Mouse (Mus musculus): Measurements from ENCODE around the gene Lhfpl4. TPM values are rescaled to one million over a fixed set of nuclear protein-coding genes. Genes with fewer than 3 reads are reported as not detected.
A peak's percentile ranks its signal among the peaks of the same experiment; 100 is the strongest.

The Lhfpl4 gene
- polyA plus RNA-seq, 1 experiment from 2014 or later, result 0.22 TPM

DNA sequence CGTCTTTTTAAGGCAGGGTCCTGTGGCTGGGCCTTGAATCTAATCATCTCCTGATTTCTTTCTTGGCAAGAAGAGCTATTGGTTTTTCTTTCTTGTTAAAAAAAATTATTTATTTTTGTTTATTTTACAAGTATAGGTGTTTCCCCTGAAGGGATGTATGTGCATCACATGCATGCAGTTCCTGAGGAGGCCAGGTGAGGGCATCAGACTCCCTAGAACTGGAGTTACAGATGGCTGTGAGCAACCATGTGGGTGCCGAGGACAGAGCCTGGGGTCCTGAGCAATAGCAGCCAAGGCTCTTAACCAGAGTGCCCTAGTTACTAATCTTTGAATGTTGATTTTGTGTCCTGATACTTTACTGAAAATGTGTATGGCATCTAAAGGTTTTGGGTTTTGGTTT, 21.1 kb upstream of the Lhfpl4 start:
- Histone ChIP-seq H3K4me1 (ENCODE audit: control insufficient read depth in 2 of 2, insufficient read depth in 2 of 2, low read length in 2 of 2) (no peaks in the 10 kb centered on the region), H3K27ac (replicated peaks in 1 of 2; ENCODE audit: control insufficient read depth in 1 of 2, insufficient read depth in 1 of 2, low read depth in 2 of 2, low read length in 2 of 2) (no peak overlapping the region), H3K4me2 (ENCODE audit: low read length) (no peak overlapping the region), H3K4me3 (ENCODE audit: control insufficient read depth in 1 of 2, insufficient read depth in 1 of 2, low read depth in 1 of 2, low read length in 2 of 2) (no peak overlapping the region), H3K27me3 (ENCODE audit: control insufficient read depth, insufficient read depth, low read length) (no peaks in the 10 kb centered on the region), H3K9me3 (ENCODE audit: control insufficient read depth, low read length) (no peaks in the 10 kb centered on the region), H3K9ac (ENCODE audit: low read length) (no peak overlapping the region), H3K36me3 (ENCODE audit: control insufficient read depth, insufficient read depth, low read length) (no peaks in the 10 kb centered on the region)
- ATAC-seq (ENCODE audit: insufficient number of reproducible peaks, insufficient read depth, low FRiP score, low read depth), result no peak
- 44% methylated on average over 2 of the region's 2 CpGs for WGBS

- WGBS, result 11% methylated on average over 9 of the region's 9 CpGs
- Histone ChIP-seq H3K27me3 (ENCODE audit: control insufficient read depth, insufficient read depth, low read length) (peaks cover 50% of the 10 kb centered on the region), H3K36me3 (ENCODE audit: control insufficient read depth, insufficient read depth, low read length) (no peaks in the 10 kb centered on the region)
Measured at GRCm38 (mm10) chr6:113195596-113195992, 410 bp upstream of the Lhfpl4 start.

DNA sequence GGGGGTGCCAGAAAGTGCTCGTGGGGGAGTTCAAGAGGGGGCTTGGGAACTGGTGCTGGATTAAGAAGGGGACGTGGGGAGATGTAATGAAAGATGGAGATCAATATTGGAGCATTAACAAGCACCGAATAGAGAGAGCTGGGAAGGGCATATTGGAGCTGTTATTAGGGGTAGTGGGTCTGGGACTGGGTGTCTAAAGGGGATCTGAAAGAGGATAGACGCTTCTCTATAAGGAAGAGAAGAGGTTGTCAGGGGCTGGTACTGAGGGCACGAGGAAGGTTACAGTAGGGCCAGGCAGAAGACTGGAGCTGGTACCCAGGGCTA, 705 bp downstream of the Lhfpl4 start:
- Histone ChIP-seq H3K27me3 (ENCODE audit: control insufficient read depth, insufficient read depth, low read length) (peaks cover 50% of the 10 kb centered on the region), H3K4me3 (ENCODE audit: control insufficient read depth in 1 of 2, insufficient read depth in 1 of 2, low read depth in 1 of 2, low read length in 2 of 2) (peak overlapping the region in 1 of 2 experiments; percentile 42; a peak in 1 of 4 replicates), H3K4me1 (ENCODE audit: control insufficient read depth in 2 of 2, insufficient read depth in 2 of 2, low read length in 2 of 2) (no peaks in the 10 kb centered on the region), H3K4me2 (ENCODE audit: low read length) (peak overlapping the region; percentile 75), H3K36me3 (ENCODE audit: control insufficient read depth, insufficient read depth, low read length) (no peaks in the 10 kb centered on the region), H3K9ac (ENCODE audit: low read length) (no peak overlapping the region), H3K9me3 (ENCODE audit: control insufficient read depth, low read length) (no peaks in the 10 kb centered on the region), H3K27ac (replicated peaks in 1 of 2; ENCODE audit: control insufficient read depth in 1 of 2, insufficient read depth in 1 of 2, low read depth in 2 of 2, low read length in 2 of 2) (no peak overlapping the region)
- 6% methylated on average over 5 of the region's 5 CpGs for WGBS
- no peak for ATAC-seq (ENCODE audit: insufficient number of reproducible peaks, insufficient read depth, low FRiP score, low read depth)

More at GRCm38 (mm10) chr6:113195596-113195992, 410 bp upstream of the Lhfpl4 start:
- Histone ChIP-seq H3K4me1 (ENCODE audit: control insufficient read depth in 2 of 2, insufficient read depth in 2 of 2, low read length in 2 of 2) (no peaks in the 10 kb centered on the region), H3K9me3 (ENCODE audit: control insufficient read depth, low read length) (no peaks in the 10 kb centered on the region), H3K27ac (replicated peaks in 1 of 2; ENCODE audit: control insufficient read depth in 1 of 2, insufficient read depth in 1 of 2, low read depth in 2 of 2, low read length in 2 of 2) (no peak overlapping the region), H3K9ac (ENCODE audit: low read length) (no peak overlapping the region), H3K4me2 (ENCODE audit: low read length) (peak overlapping the region; percentile 75), H3K4me3 (ENCODE audit: control insufficient read depth in 1 of 2, insufficient read depth in 1 of 2, low read depth in 1 of 2, low read length in 2 of 2) (peak overlapping the region; percentile 42 to 45; a peak in 3 of 4 replicates)
- ATAC-seq (ENCODE audit: insufficient number of reproducible peaks, insufficient read depth, low FRiP score, low read depth), result no peak

DNA sequence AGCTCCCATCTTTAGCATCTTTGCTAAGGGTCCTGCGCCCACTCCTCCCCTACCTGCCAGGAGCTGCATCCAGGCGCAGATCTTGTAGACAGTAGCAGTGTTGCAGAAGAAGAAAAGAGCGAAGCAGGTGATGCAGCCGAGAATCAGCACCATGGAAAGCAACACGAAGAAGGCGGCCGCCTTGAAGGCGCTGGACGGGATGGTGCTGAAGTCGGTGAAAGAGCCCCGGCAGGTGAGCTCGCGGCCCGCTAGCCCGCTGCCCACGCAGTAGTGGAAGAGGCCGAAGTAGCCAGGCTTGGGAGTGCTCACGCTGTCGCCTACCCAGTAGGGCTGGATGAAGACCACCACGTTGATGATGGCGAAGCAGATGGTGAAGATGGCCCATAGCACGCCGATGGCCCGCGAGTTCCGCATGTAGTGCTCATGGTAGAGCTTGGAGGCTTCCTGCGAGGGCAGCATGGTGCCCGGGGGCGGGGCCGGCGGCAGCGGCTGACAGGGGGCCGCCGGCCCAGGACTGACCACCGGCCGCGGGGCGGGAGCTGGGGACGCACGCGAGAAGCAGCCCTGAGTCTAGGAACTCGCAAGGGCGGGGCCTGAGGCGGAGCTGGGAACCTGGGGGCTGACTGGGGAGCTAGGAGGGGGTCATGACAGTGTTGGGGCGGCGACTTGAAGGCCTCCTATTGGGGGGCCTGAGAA, 1.3 kb downstream of the Lhfpl4 start:
- Histone ChIP-seq H3K4me1 (ENCODE audit: control insufficient read depth in 2 of 2, insufficient read depth in 2 of 2, low read length in 2 of 2) (no peaks in the 10 kb centered on the region), H3K9me3 (ENCODE audit: control insufficient read depth, low read length) (no peaks in the 10 kb centered on the region), H3K36me3 (ENCODE audit: control insufficient read depth, insufficient read depth, low read length) (no peaks in the 10 kb centered on the region), H3K4me3 (ENCODE audit: control insufficient read depth in 1 of 2, insufficient read depth in 1 of 2, low read depth in 1 of 2, low read length in 2 of 2) (no peak overlapping the region), H3K4me2 (ENCODE audit: low read length) (peak overlapping the region; percentile 18; the same call in 1 of the 2 replicates), H3K27me3 (ENCODE audit: control insufficient read depth, insufficient read depth, low read length) (peaks cover 50% of the 10 kb centered on the region), H3K27ac (replicated peaks in 1 of 2; ENCODE audit: control insufficient read depth in 1 of 2, insufficient read depth in 1 of 2, low read depth in 2 of 2, low read length in 2 of 2) (no peak overlapping the region), H3K9ac (ENCODE audit: low read length) (no peak overlapping the region)
- 4% methylated on average over 46 of the region's 46 CpGs for WGBS
- ATAC-seq (ENCODE audit: insufficient number of reproducible peaks, insufficient read depth, low FRiP score, low read depth), result no peak

DNA sequence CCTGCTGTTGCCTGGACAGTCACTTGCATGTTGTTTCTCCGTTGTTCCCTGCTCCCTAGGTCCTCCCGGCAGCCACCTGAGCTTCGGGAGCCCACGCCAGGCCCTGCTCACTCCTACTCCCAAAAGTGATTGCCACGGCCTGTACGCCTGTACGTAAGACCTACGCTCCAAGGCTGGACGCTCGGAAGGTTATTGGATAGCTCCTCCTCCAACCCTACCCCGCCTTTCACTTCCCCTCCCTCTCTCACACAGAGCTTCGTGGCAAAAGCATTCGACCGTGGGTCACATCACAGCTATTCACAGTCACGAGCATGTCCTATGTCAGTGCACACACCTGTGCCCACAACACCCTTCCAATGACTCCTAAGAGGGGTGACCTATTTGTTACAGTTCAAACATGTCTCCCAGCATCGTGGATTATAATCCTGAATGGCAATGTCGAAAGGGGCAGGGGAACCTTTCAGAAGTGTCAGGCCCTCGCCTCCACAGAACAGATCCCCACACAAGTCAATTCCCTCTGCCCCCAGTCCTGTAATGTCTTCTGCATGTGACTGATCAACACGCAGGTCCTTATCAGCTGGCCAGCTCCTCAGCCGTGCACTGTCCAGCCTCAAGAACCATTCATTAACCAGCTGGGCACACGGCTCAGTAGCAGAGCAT, 10.2 kb downstream of the Lhfpl4 start:
- Histone ChIP-seq H3K4me1 (ENCODE audit: control insufficient read depth in 2 of 2, insufficient read depth in 2 of 2, low read length in 2 of 2) (no peaks in the 10 kb centered on the region), H3K9me3 (ENCODE audit: control insufficient read depth, low read length) (no peaks in the 10 kb centered on the region), H3K36me3 (ENCODE audit: control insufficient read depth, insufficient read depth, low read length) (no peaks in the 10 kb centered on the region), H3K4me3 (ENCODE audit: control insufficient read depth in 1 of 2, insufficient read depth in 1 of 2, low read depth in 1 of 2, low read length in 2 of 2) (no peak overlapping the region), H3K27ac (replicated peaks in 1 of 2; ENCODE audit: control insufficient read depth in 1 of 2, insufficient read depth in 1 of 2, low read depth in 2 of 2, low read length in 2 of 2) (no peak overlapping the region), H3K9ac (ENCODE audit: low read length) (no peak overlapping the region), H3K27me3 (ENCODE audit: control insufficient read depth, insufficient read depth, low read length) (no peaks in the 10 kb centered on the region), H3K4me2 (ENCODE audit: low read length) (no peak overlapping the region)
- 71% methylated on average over 21 of the region's 21 CpGs for WGBS
- no peak; the same call in 1 of the 2 replicates for ATAC-seq (ENCODE audit: insufficient number of reproducible peaks, insufficient read depth, low FRiP score, low read depth)

- Histone ChIP-seq H3K36me3 (ENCODE audit: control insufficient read depth, insufficient read depth, low read length) (no peaks in the 10 kb centered on the region), H3K4me3 (ENCODE audit: control insufficient read depth in 1 of 2, insufficient read depth in 1 of 2, low read depth in 1 of 2, low read length in 2 of 2) (no peak overlapping the region), H3K27ac (replicated peaks in 1 of 2; ENCODE audit: control insufficient read depth in 1 of 2, insufficient read depth in 1 of 2, low read depth in 2 of 2, low read length in 2 of 2) (no peak overlapping the region), H3K4me1 (ENCODE audit: control insufficient read depth in 2 of 2, insufficient read depth in 2 of 2, low read length in 2 of 2) (no peaks in the 10 kb centered on the region), H3K27me3 (ENCODE audit: control insufficient read depth, insufficient read depth, low read length) (no peaks in the 10 kb centered on the region), H3K9me3 (ENCODE audit: control insufficient read depth, low read length) (no peaks in the 10 kb centered on the region), H3K4me2 (ENCODE audit: low read length) (no peak overlapping the region), H3K9ac (ENCODE audit: low read length) (no peak overlapping the region)
- whole genome bisulfite sequencing, result 56% methylated on average over 9 of the region's 9 CpGs
- no peak for ATAC-seq (ENCODE audit: insufficient number of reproducible peaks, insufficient read depth, low FRiP score, low read depth)
Measured at GRCm38 (mm10) chr6:113184163-113184562, 11.0 kb downstream of the Lhfpl4 start.

DNA sequence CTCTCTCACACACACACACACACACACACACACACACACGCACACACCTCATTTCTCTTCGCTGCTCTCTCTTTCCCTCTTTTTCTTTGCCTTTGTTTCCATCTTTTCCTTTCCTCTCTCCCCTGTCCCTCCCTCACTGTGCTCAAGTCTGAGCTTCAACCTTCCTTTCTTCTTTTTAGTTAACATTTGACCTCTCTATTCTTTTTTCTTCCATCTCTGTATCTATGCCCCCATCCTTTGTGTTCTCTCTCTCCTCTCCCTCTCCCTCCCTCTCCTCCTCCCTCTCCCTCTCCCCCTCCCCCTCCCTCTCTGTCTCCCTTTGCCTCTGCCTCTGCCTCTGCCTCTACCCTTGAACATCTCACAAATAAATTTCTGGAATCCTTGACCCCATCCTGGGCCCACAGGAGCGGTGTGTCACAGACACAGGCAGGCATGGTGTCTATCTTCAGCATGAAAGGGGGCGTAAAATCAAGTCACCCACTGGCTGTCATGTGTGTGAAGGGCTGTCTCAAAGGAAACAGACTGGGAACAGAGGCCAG, 15.9 kb downstream of the Lhfpl4 start:
- H3K9ac ChIP-seq (ENCODE audit: low read length), result no peak overlapping the region
- WGBS, result 45% methylated on average over 4 of the region's 4 CpGs
- no peak for ATAC-seq (ENCODE audit: insufficient number of reproducible peaks, insufficient read depth, low FRiP score, low read depth)
- no peak overlapping the region for H3K4me3 ChIP-seq (ENCODE audit: control insufficient read depth in 1 of 2, insufficient read depth in 1 of 2, low read depth in 1 of 2, low read length in 2 of 2)
- no peak overlapping the region for H3K4me2 ChIP-seq (ENCODE audit: low read length)
- no peak overlapping the region for H3K27ac ChIP-seq (replicated peaks in 1 of 2; ENCODE audit: control insufficient read depth in 1 of 2, insufficient read depth in 1 of 2, low read depth in 2 of 2, low read length in 2 of 2)
- no peaks in the 10 kb centered on the region; the same call in 1 of the 2 replicates for H3K27me3 ChIP-seq (ENCODE audit: control insufficient read depth, insufficient read depth, low read length)
- H3K4me1 ChIP-seq (ENCODE audit: control insufficient read depth in 2 of 2, insufficient read depth in 2 of 2, low read length in 2 of 2), result no peaks in the 10 kb centered on the region
- no peaks in the 10 kb centered on the region for H3K9me3 ChIP-seq (ENCODE audit: control insufficient read depth, low read length)
- no peaks in the 10 kb centered on the region for H3K36me3 ChIP-seq (ENCODE audit: control insufficient read depth, insufficient read depth, low read length)
